Mouse (Mus musculus): ENCODE measurements around the gene Apobec3. TPM values are rescaled to one million over a fixed set of nuclear protein-coding genes. Genes with fewer than 3 reads are reported as not detected.

Gene Apobec3
- 7.8 and 8.0 TPM in 2 replicates for polyA plus RNA-seq (2012; rRNA removed)

GRCm38 (mm10) chr15:79891436-79892212 is at the start of gene Apobec3:
TSS of gene Apobec3 (plus strand) at chr15:79891659.

Other genes with a start within 250 kb of the Apobec3 start
- 16.5 and 17.2 TPM in 2 replicates for gene Fam227a, start 232.7 kb upstream of the Apobec3 start, polyA plus RNA-seq (2012; rRNA removed)
- gene Cby1, start 232.5 kb upstream of the Apobec3 start, polyA plus RNA-seq (2012; rRNA removed) = 27.0 and 38.6 TPM in 2 replicates
- 104 and 127 TPM in 2 replicates for gene Tomm22, start 220.8 kb upstream of the Apobec3 start, polyA plus RNA-seq (2012; rRNA removed)
- gene Josd1, start 203.7 kb upstream of the Apobec3 start, polyA plus RNA-seq (2012; rRNA removed) = 22.7 and 28.8 TPM in 2 replicates
- 35.4 and 43.7 TPM in 2 replicates for gene Gtpbp1, start 200.8 kb upstream of the Apobec3 start, polyA plus RNA-seq (2012; rRNA removed)
- gene Sun2, start 149.1 kb upstream of the Apobec3 start, polyA plus RNA-seq (2012; rRNA removed) = 28.6 and 30.6 TPM in 2 replicates
- gene Dnal4, start 113.8 kb upstream of the Apobec3 start, polyA plus RNA-seq (2012; rRNA removed) = 52.9 and 62.5 TPM in 2 replicates
- 4.4 and 4.9 TPM in 2 replicates for gene Nptxr, start 86.9 kb upstream of the Apobec3 start, polyA plus RNA-seq (2012; rRNA removed)
- gene Npcd, start 57.4 kb upstream of the Apobec3 start, polyA plus RNA-seq (2012; rRNA removed) = 0.46 TPM in 1 of 2 replicates, not detected in the other
- gene Cbx6, start 57.0 kb upstream of the Apobec3 start, polyA plus RNA-seq (2012; rRNA removed) = 49.3 and 64.3 TPM in 2 replicates
- 5.6 and 6.8 TPM in 2 replicates for gene Cbx7, start 79.5 kb downstream of the Apobec3 start, polyA plus RNA-seq (2012; rRNA removed)
- 5.6 and 7.3 TPM in 2 replicates for gene Pdgfb, start 123.3 kb downstream of the Apobec3 start, polyA plus RNA-seq (2012; rRNA removed)
- gene Syngr1, start 199.7 kb downstream of the Apobec3 start, polyA plus RNA-seq (2012; rRNA removed) = 8.3 and 9.4 TPM in 2 replicates
- gene Rpl3, start 200.2 kb downstream of the Apobec3 start, polyA plus RNA-seq (2012; rRNA removed) = 1,781 and 2,200 TPM in 2 replicates
- 31.9 and 42.8 TPM in 2 replicates for gene Tab1, start 241.5 kb downstream of the Apobec3 start, polyA plus RNA-seq (2012; rRNA removed)